Mouse (Mus musculus): Measurements from ENCODE around the gene Srp9.
A peak's percentile ranks its signal among the peaks of the same experiment; 100 is the strongest.

Srp9 gene

GRCm38 (mm10) chr1:182107251-182107650, 17.3 kb upstream of the Srp9 start:
- DNase-seq, result no peak

DNA sequence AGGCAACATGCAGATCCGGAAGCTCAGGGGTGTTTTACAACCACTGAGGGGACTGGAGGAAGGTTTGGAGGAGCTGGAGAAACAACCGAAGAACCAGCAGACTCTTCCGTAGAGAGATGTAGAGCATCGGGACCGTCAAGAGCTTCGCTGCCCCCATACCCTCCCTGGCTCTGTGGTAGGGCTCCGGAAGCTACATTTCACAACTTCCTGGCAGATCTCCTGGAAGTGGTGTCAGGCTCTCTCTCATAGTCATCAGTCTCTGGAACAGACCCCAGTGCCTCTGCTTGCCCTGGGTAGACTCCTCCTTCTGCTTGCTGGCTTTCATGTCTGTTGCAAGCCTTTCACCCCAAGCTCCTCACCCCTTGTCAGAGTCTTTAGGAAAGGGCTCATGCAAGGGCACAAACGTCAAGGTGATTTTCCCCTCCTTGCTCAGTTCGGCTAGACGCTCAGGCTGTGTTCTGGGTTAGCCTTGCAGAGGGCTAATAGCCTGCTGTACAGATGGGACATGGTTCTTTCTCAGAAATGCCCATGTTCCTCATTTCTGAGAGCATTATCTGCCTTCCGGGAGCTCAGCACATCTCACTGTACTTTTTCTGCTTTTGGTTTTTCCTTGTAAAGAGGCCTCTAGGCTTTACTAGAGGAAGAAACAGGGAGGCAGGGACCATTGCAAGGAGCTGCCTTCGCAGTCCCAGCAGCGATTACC, 16.0 kb upstream of the Srp9 start:
- DNase-seq, result no peak

DNA sequence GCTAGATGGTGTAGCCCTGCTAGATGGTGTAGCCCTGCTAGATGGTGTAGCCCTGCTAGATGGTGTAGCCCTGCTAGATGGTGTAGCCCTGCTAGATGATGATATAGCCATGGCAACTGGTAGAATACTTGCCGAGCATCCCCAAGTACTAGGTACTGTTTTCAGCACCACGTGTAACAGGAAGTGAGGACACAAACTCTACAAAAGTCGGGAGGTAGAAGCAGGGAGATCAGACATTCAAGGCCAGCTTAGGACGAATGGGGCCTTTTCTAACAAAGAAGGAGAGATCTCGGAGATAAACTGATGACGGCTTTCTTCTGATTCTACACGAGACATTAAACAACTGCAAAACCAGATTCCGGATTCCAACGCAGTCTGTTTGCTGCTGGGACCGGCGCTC, 14.4 kb upstream of the Srp9 start:
- no peak for DNase-seq

DNA sequence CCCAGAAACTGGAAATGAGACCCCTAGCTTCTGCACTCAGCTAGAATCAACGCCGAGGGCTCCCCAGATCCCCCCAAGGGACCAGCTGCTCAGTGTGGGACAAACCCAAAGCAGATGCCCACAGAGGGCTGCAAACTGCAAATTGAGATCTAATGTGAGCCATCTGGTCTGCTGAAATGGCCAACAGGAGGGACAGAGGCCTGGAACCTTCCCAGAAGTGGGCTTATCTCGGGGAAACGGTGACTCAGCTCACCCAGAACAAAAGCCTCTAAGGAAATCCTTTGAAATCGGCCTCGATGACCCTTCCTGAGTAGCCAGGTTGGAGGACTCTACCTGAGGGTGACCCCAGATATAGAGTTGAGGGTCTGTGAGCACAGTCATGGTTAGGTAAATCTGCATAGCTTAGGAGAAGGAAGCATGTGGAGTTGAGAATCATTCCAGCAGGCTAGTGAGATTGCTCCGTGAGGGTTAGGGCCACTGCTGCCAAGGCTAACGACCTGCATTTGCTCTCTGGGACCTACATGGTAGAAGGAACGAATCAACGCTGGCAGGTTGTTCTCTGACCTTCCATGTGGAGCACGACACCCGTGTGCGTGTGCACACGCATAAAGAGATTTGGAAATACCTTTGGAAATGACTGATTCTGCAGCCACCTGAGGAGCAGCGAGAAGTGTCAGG, 13.7 kb upstream of the Srp9 start:
- DNase-seq, result peak; percentile 55

DNA sequence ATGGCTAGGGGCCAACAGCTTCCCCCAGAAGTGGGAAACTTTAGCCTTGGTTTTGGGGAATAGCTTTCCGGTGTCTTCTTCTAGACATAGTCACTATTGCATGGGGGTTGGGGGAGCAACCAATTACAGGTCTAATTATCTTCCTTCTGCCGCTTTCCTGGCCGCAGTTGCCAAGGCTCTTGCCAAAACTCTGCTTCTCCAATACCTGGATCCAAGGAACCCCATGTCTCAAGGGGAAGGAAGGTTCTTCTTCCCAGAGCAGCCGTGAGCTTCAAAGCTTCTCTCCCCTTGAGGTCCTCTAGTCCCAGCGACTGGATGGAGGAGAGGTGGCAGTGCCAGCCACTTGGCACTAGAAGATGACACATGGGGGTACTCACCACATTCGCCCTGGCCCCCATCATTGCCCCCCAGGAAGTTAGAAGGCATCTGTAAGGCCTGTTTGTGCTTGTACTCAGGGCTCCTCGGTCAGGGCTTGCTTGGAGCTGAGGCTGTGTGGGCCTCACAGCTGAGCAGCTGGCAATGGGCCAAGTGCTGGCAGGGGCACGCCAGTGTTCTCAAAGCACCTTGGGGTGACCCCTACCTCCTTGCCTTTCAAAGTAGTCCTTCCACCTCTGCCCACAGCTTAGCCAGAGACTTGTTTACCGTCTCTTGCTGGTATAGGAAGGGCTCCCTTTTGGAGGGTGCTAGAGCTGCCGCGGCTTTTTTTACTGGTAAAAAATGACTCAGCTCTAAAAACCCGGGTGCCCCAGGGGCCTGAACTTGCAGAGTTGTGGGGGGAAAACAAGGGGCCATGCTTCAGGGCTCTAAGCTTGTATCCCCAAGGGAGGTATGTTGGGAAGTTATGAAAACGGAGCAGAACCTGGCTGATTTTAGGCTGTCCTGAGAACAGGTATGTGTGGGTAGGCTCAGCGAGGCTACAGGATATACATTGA, 12.9 kb upstream of the Srp9 start:
- peak; percentile 49 for DNase-seq

- DNase-seq, result no peak
These were observed 12.2 kb upstream of the Srp9 start for GRCm38 (mm10) chr1:182112385-182112784.

DNA sequence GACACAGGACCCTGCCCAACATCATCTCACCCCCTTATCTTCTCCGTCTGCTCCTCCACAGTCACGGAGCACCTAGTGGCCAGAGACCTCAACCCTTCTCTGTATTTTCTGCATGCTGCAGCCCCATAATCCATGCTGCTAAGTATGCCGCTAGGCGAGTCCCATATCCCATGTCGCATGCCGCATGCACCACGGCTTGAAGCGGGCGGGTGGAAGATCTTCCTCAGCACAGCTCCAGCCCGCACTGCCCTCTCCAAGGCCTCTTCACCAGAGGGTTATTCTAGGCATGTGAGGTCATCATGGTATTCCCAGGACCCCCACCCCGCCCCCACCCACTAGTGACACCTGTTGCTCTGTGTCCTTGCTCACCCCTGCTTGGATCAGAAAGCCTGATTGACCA, 11.4 kb upstream of the Srp9 start:
- DNase-seq, result no peak

DNA sequence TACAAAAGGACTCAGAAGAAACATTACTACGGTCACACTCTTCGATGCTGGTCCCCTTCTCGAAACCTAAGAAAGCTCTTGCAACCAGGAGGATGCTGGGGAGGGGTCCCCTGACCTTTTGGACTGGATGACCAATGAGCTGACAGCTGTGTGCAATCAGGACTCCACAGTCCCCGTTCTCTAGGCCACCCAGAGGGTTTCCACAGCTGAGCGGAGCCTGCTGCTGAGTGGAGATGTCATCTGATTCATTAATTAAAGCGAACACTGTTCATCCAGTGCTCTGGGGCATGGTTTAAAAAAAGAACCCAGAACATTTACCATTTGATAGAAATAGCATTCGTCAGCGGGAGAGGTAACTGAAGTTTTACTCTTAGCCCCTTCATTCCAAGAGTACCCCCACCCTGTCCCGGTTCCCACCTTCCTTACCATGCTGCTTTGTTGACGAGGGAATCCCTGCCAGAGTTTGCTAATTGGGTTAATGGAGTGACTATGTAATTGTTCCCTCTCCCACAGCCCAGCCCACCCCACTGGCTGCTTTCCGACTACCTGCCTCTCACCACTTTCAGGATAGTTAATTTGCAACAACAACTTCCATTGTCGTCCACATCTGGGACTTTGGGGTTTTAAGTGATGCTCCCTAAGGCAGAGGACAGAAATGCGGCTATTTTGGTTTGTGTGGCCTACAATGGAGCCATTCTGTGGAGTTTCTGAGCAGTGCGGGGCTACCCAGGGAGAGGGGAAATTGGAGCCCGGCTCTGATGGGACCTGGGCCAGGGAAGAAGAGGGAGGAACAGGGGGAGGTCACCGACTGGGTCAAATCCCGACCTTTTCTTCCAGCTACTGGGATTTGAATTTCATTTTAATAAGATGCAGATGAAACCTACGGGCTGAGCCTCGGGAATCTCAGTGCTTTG, 10.7 kb upstream of the Srp9 start:
- no peak for DNase-seq

GRCm38 (mm10) chr1:182115197-182115596, 9.3 kb upstream of the Srp9 start:
- peak; percentile 37 for DNase-seq

GRCm38 (mm10) chr1:182115651-182116408, 8.7 kb upstream of the Srp9 start:
- DNase-seq, result peak; percentile 43

DNA sequence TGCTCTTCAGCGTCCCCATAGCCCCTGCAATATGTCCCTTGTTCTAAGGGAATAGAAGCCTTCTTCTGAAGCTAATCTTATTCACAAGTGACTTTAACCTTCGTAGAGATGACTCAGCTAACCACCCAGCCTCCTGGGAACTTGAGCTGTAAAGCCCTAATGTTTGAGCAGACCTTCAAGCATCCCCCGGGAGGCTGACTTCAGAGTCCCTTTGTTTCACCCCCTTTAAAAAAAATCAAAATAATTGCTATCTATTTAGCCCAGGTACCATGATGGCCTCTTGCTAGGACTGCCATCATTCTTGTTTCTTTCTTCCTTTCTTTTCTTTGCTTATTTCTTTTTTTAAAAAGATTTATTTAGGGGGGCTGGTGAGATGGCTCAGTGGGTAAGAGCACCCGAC, 2.1 kb upstream of the Srp9 start:
- DNase-seq, result no peak

DNA sequence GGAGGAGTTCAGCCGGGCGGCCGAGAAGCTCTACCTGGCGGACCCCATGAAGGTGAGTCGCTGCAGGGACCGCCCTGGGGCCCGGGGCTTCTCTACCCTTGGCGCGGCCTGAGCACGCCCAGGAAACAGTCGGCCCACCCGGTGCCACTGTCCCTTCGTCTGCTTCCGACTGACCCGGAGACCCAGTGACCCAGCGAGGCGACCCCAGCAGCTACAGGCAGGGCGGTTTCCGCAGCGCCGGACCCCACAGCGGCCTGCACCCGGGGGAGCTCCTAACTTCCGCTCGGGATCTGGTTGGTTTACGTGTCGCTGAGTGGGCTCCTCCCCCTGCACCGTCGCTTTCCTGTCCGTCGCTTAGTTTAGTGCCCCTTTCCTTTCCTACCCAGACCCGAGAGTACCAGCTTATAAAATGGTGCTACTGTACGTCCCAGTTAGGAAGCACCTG, 409 bp downstream of the Srp9 start:
- DNase-seq, result peak; percentile 73

DNA sequence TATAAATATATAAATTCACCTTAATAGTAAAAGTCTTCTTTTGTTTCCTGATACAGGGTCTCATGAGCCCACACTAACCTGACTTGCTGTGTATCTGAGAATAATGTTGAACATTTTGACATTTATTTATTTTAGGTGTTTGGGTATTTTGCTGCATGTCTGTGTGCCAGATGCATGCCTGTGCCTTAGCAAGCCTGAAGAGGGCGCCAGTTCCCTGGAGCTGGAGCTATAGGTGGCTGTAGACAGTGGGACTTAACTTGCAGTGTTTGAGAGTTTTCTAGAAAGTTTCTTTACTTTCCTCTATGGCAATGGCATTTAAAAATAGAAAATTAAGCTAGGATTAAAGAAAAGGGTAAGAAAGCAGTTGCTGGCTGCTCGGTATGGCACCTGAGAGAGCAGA, 6.3 kb downstream of the Srp9 start:
- DNase-seq, result no peak

DNA sequence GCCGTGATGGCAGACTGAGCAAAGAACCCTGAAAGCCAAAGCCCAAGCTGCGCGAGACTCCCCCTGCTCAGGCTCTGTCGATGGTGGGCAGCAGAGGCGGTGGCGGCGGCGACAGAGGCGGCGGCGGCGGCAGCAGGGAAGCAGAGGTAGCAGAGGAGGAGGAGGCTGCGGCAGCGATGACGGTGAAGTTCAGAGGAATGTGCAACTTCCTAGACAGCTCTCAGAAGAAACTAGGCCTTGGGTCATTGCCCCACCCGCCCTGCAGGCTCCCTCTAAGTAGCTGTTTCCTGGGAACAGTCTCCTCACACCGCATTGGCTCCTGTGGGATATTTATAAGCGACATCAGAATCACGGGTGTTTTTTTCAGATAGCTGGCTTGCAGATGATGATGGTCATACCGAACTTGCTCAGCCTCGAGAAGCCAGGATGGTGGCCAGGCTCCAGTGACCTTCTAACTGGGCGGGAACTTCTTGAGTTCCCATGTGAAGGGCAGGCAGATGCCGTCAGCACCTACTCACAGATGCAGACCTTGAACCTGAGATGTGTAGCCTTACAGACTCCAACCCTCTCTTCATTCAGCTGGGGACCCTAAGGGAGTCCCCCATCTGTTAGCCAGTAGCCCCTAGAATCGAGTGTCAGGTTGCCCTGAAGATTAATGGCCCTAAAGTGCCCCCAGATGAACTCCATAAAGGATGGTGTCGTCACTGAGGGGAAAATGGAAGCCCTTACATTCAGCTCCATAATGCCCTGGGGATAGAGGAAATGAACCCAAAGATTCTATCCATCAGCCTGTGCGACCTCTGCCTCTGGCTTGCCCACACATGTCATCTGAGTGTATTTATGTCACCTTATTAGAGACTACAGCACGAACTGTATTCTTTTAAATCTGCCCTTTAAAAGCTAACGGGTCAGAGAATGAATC, 12.9 kb downstream of the Srp9 start:
- DNase-seq, result no peak

- no peak for DNase-seq
These were observed 13.6 kb downstream of the Srp9 start for GRCm38 (mm10) chr1:182138172-182138571.

DNA sequence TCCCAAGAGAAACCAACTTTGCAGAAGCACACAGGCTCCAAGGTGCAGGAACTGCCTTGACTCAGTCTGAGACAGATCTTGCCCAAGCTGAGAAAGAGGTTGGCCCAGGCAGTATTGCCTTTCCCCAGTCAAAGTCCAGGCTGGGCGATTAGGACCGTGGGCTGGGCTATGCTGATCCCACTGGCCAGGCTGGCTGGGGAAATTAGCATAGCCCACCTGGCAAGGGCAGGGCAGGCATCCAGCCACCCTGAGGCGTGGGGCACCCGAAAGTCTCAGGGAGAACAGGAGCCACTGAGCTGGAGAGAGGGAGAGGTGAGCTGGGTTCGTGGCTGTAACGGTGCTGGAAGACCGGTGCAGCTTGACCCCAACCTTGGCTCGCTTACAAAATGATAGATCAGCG, 15.4 kb downstream of the Srp9 start:
- no peak for DNase-seq

DNA sequence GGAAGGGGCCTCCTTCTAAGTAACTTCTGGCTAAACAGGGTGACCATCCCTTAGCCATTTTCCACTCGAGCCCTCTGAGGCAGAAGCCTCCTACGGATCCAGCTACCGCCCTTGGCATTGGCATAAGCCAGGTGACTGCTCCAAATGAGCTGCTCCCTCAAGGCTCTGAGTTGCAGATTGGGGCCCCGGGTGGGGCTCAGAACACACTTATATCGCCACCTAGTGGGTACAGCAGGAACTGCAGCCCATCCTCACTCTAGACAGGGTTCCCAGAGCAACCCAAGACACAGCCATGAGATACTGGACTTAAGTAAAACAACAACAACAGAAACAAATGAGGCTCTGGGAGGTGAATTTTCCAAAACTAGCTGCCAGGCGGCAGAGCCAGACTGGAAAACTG, 15.8 kb downstream of the Srp9 start:
- peak; percentile 88 for DNase-seq

- DNase-seq, result no peak
These were observed 18.2 kb downstream of the Srp9 start for GRCm38 (mm10) chr1:182142725-182143124.

GRCm38 (mm10) chr1:182143288-182143687, 18.8 kb downstream of the Srp9 start:
- no peak for DNase-seq

GRCm38 (mm10) chr1:182145546-182145945, 21.0 kb downstream of the Srp9 start:
- no peak for DNase-seq

Measured in cerebellum, adult 9-10 months (tissue).